Mouse (Mus musculus) c-Kit-positive CD71-positive TER-119-negative erythroid progenitor cells, embryonic 14.5 days (primary cell): ENCODE results near the gene St6galnac3.
A peak's percentile ranks its signal among the peaks of the same experiment; 100 is the strongest.

Experiments used
- DNase-seq: peaks from one replicate; pipeline ENCODE4 v3.0.0-alpha.2; 2013; ENCODE audit warnings: low read depth

The St6galnac3 gene

DNA sequence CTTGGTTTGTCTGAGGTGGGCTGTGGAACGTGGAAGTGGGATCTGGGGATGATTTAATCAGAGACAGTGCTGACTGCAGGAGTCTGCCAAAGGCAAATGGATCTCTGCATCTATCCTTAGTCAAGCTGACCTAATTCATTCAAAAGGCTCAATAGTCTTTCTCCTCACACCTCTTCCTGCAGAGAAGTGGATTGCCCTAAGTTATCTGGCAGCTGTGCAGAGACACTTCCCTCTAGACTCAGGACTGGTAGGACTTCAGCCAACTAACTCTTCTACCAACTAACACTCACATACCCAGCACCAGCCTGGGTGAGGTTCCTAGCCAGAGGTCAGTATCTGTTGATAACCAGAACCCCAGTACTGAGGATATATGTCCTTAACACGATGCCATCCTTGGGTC lies 516.8 kb downstream of the St6galnac3 start:
- DNase-seq, result no peak

DNA sequence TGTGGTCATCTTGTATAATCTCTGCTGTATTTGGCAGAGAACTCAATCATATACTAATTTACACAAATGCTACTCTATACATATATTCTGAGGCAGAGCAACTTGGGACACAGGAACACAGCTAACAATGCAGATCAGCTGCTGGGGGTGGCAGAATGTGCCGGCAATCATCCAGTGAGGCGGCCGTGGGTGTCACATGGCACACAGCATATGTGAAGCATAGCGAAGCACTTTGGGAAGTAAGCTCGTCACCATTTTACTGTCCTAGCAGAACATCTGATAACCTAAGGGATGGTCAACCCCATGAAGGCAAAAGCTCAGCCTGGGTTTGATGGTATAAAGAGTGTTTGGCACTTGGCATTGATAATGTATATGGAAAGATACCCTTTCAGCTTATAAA lies 520.9 kb downstream of the St6galnac3 start:
- no peak for DNase-seq

DNA sequence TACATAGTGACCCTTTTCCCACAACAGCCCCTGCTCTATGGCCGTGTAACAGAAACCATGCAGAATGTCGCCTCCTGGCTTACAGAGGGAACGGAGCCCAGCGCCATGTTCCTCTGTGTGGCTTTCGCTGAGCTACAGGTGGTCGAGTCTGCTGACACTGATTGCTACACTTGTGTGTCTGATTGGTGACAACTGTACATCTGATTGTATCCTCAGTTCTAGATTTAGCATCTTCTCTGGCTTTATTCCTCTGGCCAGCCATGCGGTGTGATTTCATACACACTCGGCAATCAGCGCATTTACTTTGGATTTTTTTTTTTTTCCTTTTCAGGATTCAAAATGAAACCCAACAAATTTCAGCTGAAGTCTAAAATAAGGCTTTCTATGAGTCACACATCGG lies 523.1 kb downstream of the St6galnac3 start:
- no peak for DNase-seq

DNA sequence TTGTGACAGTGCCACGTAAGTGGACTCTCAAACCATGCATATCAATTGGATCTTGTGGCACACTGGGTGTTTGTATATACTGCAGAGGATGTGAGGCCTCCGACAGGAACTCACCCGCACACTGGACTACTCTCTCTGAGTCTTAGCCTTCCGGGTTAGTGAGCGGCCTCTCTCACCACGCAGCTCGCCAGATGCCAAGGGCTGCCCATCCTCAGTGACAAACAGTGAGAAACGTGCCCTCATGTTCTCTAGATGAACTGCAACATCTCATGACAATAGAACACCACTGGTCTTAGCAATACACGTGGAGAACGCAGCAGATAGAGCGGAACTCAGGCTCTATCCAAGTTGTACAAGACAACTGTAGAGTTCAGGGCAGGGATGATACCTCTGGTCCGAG lies 524.2 kb downstream of the St6galnac3 start:
- DNase-seq, result no peak

DNA sequence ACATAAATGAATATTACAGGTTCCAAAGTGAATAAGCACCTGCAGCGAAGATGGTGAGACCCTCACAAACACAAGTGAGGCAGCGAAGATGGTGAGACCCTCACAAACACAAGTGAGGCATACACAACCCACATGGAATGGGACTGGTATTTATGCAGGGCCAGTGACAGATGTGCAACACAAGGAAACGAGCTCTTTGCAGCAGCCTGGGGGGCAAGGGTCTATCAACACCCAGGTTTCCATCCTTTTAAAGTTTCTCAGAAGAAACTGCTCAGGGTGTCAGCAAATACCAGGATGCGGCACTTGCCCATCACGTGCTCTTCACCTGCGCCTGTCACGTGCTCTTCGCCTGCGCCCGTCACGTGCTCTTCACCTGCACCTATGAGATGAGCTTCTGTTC lies 524.9 kb downstream of the St6galnac3 start:
- DNase-seq, result no peak

DNA sequence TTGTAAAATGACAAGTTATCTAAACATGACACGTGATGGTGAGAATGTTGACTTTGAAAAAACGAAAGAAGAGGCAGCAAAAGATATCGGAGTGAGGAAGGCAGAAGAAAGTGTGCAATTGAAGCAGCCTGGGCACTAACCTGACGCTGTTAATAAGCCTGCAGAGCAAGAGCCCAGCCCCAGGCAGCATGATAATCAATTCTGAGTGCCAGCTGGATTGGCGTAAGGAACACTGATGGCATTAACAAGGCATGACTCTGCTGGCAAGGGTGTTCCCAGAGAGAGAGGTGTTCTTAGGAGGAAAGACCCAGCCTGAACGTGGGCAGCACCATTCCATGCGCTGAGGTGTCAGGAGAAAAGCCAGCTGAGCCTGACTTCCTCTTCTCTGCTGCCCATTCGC lies 525.7 kb downstream of the St6galnac3 start:
- DNase-seq, result no peak

DNA sequence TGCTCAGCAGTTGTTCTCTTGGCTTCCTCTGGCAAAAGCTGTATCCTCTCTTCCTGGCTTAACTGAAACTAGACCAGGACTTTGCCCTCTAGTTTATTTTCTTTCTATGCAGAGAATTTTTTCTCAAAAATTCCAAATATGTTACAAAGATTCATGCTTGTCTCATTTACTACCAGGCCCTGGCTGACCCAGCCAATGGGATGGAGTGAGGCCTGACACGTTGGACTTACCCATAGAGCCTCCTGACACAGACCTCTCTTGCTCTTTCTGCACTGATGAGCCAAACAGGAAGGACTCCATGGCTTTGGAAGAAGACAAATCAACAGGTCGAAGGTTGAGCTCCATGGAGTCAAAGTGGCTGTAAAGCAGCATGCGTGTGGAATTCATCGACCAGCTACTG lies 526.5 kb downstream of the St6galnac3 start:
- no peak for DNase-seq

DNA sequence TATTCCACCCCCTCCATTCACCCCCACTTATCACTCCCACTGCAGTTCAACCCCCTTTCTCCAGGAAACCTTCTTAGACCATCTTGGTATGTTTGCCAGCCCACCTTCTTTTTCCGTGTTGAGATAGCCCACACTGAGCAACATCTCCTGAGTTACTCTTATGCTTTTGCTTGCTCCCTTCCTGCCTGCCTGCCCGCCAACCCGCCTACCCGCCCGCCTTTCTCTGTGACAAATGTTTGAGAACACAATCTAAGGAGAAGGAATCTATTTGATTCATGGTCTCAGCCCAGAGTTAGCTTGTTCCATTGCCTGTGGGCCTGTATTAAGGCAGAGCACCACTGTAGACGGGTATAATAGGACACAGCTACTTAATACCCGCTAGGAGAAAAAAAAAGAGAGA lies 531.9 kb downstream of the St6galnac3 start:
- no peak for DNase-seq

DNA sequence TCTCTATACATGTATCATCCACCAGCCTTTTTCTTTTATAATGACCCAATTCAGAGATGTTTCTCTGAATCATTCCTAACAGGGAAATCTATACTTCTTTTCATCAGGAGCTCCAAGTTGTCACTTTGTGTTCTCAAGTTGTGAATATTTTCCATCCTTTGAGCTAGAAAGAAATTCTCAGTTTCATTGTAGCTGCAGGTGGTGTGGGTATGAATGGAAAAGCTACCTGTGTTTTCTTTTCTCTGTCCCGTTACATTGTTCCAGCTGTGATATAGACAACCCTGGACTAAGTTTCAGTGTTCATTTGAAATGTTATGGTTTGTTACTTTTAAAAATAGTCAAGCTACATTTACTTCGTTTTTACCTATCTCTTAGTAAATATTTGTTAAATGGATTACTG lies 534.2 kb downstream of the St6galnac3 start:
- no peak for DNase-seq

DNA sequence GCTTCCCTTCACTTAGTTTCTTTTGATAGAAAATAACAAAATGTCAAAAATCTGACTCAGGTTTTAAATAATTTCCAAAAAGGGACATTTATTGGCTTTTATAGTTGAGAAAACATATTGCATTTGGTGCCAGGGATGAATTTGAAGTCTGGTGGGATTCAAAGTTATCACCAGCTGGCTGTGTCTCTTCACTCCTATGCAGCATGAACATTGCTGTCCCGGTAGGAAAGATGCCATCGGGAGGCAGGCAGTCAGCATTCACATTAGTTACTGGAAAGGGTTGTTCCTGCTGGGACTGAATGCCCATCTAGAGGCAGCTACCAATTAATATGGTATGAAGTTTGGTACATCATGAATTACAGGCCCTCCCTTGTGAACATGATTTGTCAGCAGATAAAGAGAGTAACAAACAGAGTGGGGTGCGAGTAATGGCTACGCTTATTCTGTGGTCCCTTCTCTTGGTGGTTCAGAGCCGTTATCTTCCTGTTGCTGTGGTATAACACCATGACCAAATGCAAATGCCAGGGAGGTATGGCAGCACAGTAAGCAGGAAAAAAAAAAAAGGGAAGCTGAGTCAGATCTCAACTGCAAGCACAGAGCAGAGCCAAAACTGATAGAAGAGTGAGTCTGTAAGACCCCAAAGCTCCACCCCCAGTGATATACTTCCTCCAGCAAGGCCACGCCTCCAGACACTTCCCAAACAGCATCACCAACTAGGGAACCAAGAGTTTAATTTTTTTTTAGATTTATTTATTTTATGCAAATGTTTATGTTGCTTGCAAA lies 535.1 kb downstream of the St6galnac3 start:
- DNase-seq, result no peak

DNA sequence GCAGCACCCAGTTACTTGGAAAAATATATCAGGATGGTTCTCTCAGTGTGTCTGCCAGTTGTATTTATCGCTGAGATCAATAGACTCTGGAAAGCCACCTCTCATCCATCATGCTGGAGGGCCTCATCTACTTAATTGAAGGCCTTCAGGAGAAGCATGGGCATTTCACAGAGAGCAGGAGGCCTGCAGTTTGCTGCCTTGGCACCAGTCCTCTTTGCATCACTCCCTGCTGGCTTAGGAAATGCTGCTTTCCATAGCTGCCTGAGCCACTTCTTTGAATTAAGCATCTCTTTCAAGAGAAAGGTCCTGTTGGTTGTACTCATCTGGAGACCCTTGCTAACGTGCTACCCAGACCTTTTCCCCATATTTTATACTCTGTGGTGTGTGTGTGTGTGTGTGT lies 536.8 kb downstream of the St6galnac3 start:
- no peak for DNase-seq

DNA sequence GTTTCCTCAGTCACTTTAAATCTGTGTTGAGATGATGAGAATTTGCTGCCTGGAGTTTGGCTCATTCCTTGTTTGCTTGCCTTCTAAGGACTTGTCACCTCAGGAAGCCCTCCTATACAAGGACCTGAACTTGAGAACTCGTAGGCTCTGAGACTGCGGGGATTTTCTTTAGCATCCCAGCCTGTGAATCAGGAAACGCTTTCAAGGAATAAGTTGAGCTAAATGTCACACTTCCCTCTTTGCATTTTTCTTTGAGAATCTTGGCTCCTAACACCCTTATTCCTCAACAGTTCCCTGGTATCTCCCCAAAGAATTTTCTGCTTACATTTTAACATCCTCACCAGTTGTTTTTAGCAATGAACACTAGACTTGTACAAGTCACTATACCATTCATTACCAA lies 539.9 kb downstream of the St6galnac3 start:
- no peak for DNase-seq

DNA sequence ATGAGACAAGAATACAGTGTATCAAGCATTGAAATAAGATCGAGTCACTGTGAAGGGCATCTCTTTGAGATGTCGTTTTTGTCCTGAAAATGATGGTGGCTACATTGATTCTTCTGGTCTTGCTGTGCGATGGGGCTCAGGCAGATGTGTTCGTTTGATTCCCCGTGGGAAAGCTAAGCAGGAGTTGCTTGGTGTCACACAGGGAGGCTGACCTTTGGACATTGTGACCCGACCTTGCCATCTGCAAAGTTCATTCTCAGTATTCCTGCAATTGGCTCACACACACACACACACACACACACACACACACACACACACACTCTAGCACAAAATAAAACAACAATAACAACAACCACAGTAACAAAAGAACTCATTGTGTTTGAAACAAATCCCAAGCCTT lies 543.7 kb downstream of the St6galnac3 start:
- no peak for DNase-seq

DNA sequence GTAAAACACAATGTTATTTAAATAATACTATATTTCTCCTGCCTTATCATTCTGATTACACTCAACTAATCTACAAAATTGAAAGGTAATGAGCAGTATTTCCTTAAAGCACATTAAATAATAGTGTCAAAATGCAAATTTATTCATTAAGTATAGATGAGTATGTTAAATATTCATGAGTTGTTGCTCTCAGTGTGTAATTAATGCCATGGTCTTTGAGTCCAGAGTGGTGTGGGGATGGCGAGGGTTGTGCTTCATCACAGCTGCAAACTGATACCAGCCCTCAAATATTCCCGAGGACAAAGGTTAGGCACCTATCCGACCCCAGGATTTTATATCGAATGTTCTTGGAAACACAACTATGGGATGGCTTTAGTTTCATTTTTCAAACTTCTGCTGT lies 548.2 kb downstream of the St6galnac3 start:
- no peak for DNase-seq

DNA sequence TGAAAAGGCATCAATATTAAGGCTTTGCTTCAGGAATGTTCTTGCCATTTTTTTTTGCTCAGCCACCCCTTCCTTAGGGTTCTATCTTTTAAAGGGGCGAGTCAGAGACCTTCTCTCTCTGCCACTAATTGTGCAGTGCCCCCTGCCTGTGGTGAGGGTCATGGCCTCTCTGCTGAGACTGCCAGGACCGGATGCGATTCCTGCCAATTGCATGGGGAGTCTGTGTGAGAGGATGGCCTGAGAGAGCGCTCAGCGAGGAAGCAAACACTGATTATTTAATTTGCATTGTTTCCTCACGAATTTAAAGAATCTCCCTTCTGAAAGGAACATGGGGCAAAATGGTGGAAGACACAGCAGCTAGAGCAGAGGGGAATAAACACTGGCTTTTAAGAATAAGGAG lies 548.6 kb downstream of the St6galnac3 start:
- DNase-seq, result no peak

DNA sequence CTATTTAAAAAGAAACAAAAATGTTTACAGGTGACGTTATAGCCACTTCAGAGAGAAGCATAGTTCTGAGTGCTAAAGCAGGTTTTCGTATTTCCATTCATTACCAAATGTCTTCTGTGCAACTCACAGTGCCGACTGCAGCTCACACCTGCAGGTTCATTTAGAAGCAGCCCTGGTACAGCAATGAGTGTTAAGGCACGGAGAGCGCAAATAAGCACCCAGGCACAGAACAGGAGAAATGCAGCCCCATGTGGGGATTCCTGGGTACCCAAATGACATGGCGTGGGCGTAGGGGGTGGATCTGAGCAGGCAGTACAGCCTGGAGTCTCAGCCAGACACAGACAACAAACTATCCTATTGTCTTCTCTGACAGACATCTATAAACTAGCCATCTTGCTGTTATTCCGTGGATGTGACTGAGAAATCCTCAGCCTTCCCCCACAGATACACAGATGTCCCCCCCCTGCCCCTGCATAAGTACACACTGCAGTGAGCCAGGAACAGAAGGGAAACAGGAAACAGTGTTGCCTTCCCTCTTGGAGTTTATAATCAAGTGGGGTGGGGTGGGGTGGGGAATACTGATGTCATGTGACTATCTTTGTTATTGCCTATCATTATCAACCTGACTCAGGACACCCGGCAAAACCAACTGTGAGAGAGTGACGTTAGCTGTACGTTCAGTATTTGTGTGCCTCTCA lies 550.5 kb downstream of the St6galnac3 start:
- DNase-seq, result no peak

DNA sequence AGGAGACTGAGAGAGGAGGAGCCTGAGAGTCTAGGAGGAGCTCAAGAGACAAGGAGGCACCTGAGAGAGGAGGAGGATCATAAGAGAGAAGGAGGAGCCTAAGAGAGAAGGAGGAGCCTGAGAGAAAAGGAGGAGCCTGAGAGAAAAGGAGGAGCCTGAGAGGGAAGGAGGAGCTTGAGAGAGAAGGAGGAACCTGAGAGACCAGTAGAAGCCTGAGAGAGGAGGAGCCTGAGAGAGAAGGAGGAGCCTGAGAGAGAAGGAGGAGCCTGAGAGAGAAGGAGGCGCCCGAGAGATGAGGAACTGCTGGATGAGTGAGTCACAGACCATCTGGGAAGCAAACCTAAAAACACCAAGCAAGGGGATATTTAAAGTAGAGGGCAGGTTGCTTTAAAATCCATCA lies 551.4 kb downstream of the St6galnac3 start:
- no peak for DNase-seq

DNA sequence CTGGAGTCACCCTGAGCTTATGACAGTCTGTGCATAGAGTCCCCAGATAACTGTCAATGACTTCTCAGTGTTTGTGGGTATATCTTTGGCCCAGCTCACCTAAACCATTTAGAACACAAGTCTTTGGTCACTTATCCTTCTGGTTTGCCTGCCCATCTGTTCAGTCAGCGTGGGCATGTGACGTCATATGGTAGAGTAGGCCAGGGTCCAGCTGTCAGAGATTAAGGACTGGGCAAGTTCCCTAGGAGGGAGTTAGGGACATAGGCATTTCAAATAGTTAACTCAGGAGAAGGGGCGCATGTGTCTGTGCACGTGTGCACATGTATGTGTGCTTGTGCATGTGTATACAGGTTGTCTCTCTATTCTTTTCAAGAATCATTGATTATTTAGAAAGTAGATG lies 554.8 kb downstream of the St6galnac3 start:
- no peak for DNase-seq

DNA sequence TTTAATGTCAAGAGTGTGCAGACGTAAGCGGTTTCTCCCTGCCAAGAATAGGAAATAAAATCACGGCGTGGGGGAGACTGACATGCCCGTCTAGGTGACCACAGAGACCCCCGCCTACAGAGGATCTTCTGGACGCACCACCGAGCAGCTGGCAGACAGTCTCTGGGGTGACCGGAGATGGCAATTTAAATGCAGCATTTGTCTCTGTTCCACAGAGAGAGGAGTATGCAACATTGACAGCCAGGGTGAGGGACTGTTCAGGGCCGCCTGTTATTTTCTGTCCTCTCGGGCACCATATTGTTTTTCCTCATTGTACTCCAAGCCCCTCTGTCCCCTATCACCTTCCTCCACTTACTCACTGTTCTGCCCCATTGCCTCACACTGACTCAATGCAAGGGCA lies 555.2 kb downstream of the St6galnac3 start:
- no peak for DNase-seq

DNA sequence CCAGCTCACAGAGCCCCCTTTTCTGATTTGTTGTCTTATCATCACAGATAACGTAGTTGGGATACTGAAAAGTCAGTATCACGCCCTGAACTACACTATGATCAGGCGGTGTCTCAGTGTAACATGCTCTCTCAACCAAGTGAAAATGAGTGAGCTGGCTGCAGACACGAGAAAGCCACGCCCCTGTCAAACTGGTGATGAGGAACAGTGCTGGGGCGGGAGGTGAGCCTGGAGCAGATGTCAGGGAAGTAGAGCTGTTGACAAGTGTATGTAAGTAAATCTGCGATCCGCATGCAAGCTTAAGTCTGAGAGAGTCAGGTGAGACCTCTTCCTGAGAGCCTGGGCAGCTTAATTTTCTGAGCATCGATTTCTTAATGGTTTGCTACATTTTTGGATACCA lies 563.3 kb downstream of the St6galnac3 start:
- DNase-seq, result no peak

DNA sequence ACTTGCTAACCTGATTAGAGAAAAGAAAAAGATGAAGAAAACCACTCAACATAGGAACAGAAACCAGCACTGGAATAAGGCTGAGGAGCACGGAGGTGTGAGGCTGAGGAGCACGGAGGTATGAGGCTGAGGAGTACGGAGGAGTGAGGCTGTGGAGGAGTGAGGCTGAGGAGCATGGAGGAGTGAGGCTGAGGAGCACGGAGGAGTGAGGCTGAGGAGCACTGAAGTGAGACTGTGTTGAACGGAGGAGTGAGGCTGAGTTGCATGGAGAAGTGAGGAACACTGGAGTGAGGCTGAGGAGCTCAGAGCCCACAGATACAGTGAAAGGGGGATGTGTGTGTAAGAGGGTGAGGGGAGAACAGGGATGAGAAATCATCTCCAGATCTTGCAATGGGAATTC lies 564.3 kb downstream of the St6galnac3 start:
- DNase-seq, result no peak

DNA sequence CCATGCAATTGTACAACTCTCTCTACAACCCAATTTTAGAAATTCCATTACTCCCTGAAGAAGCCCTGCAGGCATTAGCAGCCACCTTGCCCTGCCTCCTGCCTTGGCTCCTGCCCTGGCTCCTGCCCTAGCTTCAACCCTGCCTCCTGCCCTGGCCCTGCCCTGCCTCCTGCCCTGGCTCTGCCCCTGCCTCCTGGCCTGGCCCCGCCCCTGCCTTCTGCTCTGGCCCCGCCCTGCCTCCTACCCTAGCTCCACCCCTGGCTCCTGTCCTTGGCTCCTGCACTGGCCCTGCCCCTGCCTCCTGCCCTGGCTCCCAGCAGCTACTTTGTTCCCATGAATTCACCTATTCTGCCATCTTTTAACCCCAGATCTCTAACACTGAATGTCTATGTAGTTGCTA lies 576.1 kb downstream of the St6galnac3 start:
- peak; percentile 25 for DNase-seq
